ENCODE assay signal across 9 mouse cellular contexts in the genomic region with DNA sequence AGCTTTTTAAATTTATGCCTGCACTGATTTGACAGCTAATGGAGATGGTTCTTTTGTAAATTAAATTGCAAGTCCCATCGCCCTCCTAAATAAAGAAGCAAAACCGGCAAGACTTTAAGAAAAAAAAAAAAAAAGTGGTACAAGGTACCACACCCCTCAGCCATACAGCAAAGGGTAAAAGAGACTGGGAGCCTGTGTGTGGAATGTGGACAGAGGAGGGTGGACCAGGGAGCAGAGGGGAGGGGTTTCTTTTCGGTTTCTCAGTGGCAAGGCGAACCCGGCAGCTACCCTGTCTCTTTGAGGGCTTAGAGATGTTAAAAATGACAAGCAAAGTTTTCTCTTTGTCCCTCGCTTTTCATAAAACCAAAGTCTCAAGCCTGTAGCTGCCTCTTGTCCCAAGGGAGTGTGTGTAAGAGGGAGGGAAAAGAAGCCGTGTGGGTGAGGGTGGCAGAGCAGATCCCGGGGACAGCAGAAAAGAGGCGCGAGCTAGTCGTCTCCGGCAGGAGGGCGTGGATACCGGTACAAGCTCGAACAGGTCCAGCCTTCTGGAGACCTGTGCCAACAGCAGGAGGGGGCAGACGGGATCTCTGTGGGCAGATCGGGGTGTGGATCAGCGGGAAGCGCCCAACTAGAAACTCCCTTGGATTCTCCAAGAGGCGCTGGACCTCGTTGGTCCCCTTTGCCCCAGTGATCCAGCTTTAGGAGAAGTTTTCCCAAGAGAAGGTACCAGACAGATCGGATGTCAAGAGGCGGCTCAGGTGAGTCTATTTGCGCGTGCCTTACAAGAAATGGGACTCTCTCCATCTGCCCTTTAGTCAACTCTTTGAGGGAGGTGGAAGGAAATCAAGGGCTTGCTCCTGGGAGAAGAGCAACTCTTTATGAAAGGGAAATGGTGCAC. TPM values are rescaled to one million over a fixed set of nuclear protein-coding genes. Genes with fewer than 3 reads are reported as not detected.
DNase-seq lines count a peak whose midpoint lies in the region; ATAC-seq lines count a peak whose summit lies in the region.
"Had no signal": no experiment of that assay in that cellular context is flagged by ENCODE, and none has a peak within 500 bp of the region (broad histone marks: within the 10 kb centered on the region; RNA-seq: fewer than 3 reads in every experiment).

Gene Chl1, plus strand, starts transcription at position 195 of the 898 bp plus-strand sequence.

- ATAC-seq in heart, embryonic 15.5 days (replicated peaks; ENCODE audit: insufficient number of reproducible peaks, insufficient read depth, low FRiP score, low read depth), result no peak
- no peak for ATAC-seq in forebrain, embryonic 12.5 days (ENCODE audit: low FRiP score)
- ATAC-seq in kidney, embryonic 15.5 days (replicated peaks; ENCODE audit: low FRiP score), result peak; percentile 65; the same call in 1 of the 2 replicates
- no peak for ATAC-seq in liver, embryonic 13.5 days (ENCODE audit: low read depth)
- ATAC-seq: Patski had no signal

- no peak for DNase-seq in heart, postnatal 10 days
- DNase-seq in liver, embryonic 13.5 days, result no peak
- peak; percentile 43 for DNase-seq in right cerebral cortex, postnatal 14 days
- no peak for DNase-seq in ovary, postnatal 14 days (ENCODE audit: low spot score)

- intact Hi-C loops in heart, postnatal 10 days (cut with DNase I), result no loop called here

- H3K36me3 ChIP-seq in heart, embryonic 15.5 days, result no peaks in the 10 kb centered on the region
- no peaks in the 10 kb centered on the region for H3K36me3 ChIP-seq in forebrain, embryonic 12.5 days (replicated peaks)
- no peaks in the 10 kb centered on the region for H3K36me3 ChIP-seq in kidney, embryonic 15.5 days
- H3K36me3 ChIP-seq in liver, embryonic 13.5 days, result no peaks in the 10 kb centered on the region

- peak within 1 kb of the TSS; percentile 68 for H3K4me2 ChIP-seq in heart, embryonic 15.5 days
- H3K4me2 ChIP-seq in forebrain, embryonic 12.5 days, result peak within 1 kb of the TSS; percentile 85
- H3K4me2 ChIP-seq in kidney, embryonic 15.5 days, result peak within 1 kb of the TSS; percentile 72
- H3K4me2 ChIP-seq in liver, embryonic 13.5 days, result peak within 1 kb of the TSS; percentile 54

- no peak within 1 kb of the TSS for H3K27ac ChIP-seq in heart, embryonic 15.5 days
- no peak within 1 kb of the TSS for H3K27ac ChIP-seq in brown adipose tissue, adult 24 weeks (replicated peaks; ENCODE audit: low read depth, low read length)
- peak within 1 kb of the TSS; percentile 70; the same call in 1 of the 2 replicates for H3K27ac ChIP-seq in forebrain, embryonic 12.5 days
- H3K27ac ChIP-seq in kidney, embryonic 15.5 days, result no peak within 1 kb of the TSS
- H3K27ac ChIP-seq in liver, embryonic 13.5 days, result no peak within 1 kb of the TSS

- H3K27me3 ChIP-seq in heart, embryonic 15.5 days, result peaks cover 45% of the 10 kb centered on the region
- peaks cover 37% of the 10 kb centered on the region for H3K27me3 ChIP-seq in forebrain, embryonic 12.5 days
- H3K27me3 ChIP-seq in kidney, embryonic 15.5 days, result peaks cover 45% of the 10 kb centered on the region
- H3K27me3 ChIP-seq in liver, embryonic 13.5 days, result peaks cover 42% of the 10 kb centered on the region

- 3% methylated on average over 25 of the region's 25 CpGs for WGBS in heart, embryonic 15.5 days
- WGBS in forebrain, embryonic 12.5 days, result 2% methylated on average over 25 of the region's 25 CpGs
- WGBS in kidney, embryonic 15.5 days, result 2% methylated on average over 25 of the region's 25 CpGs
- WGBS in liver, embryonic 13.5 days (ENCODE audit: insufficient replicate concordance), result 5% methylated on average over 25 of the region's 25 CpGs

- no peak within 1 kb of the TSS for H3K9ac ChIP-seq in heart, embryonic 15.5 days
- H3K9ac ChIP-seq in forebrain, embryonic 12.5 days, result peak within 1 kb of the TSS; percentile 65
- no peak within 1 kb of the TSS for H3K9ac ChIP-seq in kidney, embryonic 15.5 days
- no peak within 1 kb of the TSS for H3K9ac ChIP-seq in liver, embryonic 13.5 days

- H3K9me3 ChIP-seq in heart, embryonic 15.5 days (replicated peaks), result no peaks in the 10 kb centered on the region
- no peaks in the 10 kb centered on the region for H3K9me3 ChIP-seq in forebrain, embryonic 12.5 days
- H3K9me3 ChIP-seq in kidney, embryonic 15.5 days (replicated peaks), result no peaks in the 10 kb centered on the region
- no peaks in the 10 kb centered on the region for H3K9me3 ChIP-seq in liver, embryonic 13.5 days (replicated peaks)

- H3K4me3 ChIP-seq in heart, embryonic 15.5 days, result peak within 1 kb of the TSS; percentile 39
- H3K4me3 ChIP-seq in brown adipose tissue, adult 24 weeks (ENCODE audit: insufficient read depth, low read depth, low read length), result peak within 1 kb of the TSS; percentile 15
- H3K4me3 ChIP-seq in forebrain, embryonic 12.5 days (replicated peaks), result peak within 1 kb of the TSS; percentile 52
- peak within 1 kb of the TSS; percentile 43 for H3K4me3 ChIP-seq in kidney, embryonic 15.5 days (replicated peaks)
- peak within 1 kb of the TSS; percentile 30; the same call in 1 of the 2 replicates for H3K4me3 ChIP-seq in liver, embryonic 13.5 days (replicated peaks)

- peaks cover 16% of the 10 kb centered on the region for H3K4me1 ChIP-seq in heart, embryonic 15.5 days (replicated peaks)
- no peaks in the 10 kb centered on the region for H3K4me1 ChIP-seq in brown adipose tissue, adult 24 weeks (ENCODE audit: control insufficient read depth, insufficient read depth, insufficient read length, low read length)
- H3K4me1 ChIP-seq in forebrain, embryonic 12.5 days, result peaks cover 22% of the 10 kb centered on the region
- peaks cover 19% of the 10 kb centered on the region for H3K4me1 ChIP-seq in kidney, embryonic 15.5 days
- H3K4me1 ChIP-seq in liver, embryonic 13.5 days (replicated peaks), result peaks cover 10% of the 10 kb centered on the region

RNA-seq across cellular contexts. Expression of gene Chl1, which starts in this region (rescaled TPM):
- polyA plus RNA-seq in heart, embryonic 15.5 days (2015; fragmentation: Nextera tagmentation; extraction: Ambion mirVana), result 0.21 and 0.55 TPM in 2 replicates
- under 1 TPM; 0.47 to 0.89 TPM for total RNA-seq in heart, postnatal 10 days (2021)
- polyA plus RNA-seq in brown adipose tissue, adult 24 weeks (2012; ENCODE audit: insufficient read depth, insufficient read length, missing spikeins), result 0.33 and 0.48 TPM in 2 replicates
- 20.4 and 22.9 TPM in 2 replicates for polyA plus RNA-seq in forebrain, embryonic 12.5 days (2016; fragmentation: Nextera tagmentation; extraction: Ambion mirVana)
- 0.40 and 0.86 TPM in 2 replicates for polyA plus RNA-seq in kidney, embryonic 15.5 days (2015; fragmentation: Nextera tagmentation; extraction: Ambion mirVana)
- polyA plus RNA-seq in liver, embryonic 13.5 days (2015; fragmentation: Nextera tagmentation; extraction: Ambion mirVana), result 0.09 and 0.13 TPM in 2 replicates
- polyA plus RNA-seq: Patski had no signal

Comparison
In these comparisons a context has a peak if more than half of its experiments do, and no peak if none do; other contexts are left out.
1. RNA of gene Chl1 (polyA plus RNA-seq): 20.4 to 22.9 TPM in forebrain, embryonic 12.5 days; 0.40 to 0.86 TPM in kidney, embryonic 15.5 days, 0.33 to 0.48 TPM in brown adipose tissue, adult 24 weeks, 0.21 to 0.55 TPM in heart, embryonic 15.5 days and 0.09 to 0.13 TPM in liver, embryonic 13.5 days; every median in the first group is over 10 times any median in the second.
2. Peak in ATAC-seq, H3K4me3 ChIP-seq and H3K4me2 ChIP-seq in kidney, embryonic 15.5 days; RNA of the gene not detected or under 1 TPM.
3. Peak in every context shown above with its lines, with median percentiles within 50 percentile points of each other: H3K4me2 ChIP-seq and H3K4me3 ChIP-seq.